Mouse (Mus musculus): Measurements from ENCODE around the gene Umodl1. TPM values are rescaled to one million over a fixed set of nuclear protein-coding genes. Genes with fewer than 3 reads are reported as not detected.

Gene Umodl1
- polyA plus RNA-seq, 1 experiment, result not detected

DNA sequence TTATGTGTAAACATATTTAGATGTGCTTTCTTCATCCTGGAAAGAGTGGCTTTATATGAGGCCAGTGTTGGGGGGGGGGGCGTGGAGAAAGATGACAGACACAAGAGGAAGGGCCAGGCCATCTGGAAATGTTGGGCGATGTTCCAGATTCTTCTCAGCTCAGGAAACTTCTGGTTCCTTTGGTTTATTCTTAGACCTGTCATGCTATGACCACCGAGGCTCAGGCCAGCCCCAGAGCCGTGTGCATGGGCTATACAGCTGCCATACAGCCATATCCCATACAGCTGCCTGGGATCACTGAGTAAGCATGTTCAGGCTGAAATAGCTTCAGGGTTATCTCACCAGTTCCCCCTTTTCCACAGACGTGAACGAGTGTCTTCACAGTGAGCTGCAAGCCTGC lies 18.9 kb downstream of the Umodl1 start:
- no peaks in the 10 kb centered on the region for H3K27me3 ChIP-seq (ENCODE audit: control insufficient read depth, insufficient read depth, insufficient read length)

DNA sequence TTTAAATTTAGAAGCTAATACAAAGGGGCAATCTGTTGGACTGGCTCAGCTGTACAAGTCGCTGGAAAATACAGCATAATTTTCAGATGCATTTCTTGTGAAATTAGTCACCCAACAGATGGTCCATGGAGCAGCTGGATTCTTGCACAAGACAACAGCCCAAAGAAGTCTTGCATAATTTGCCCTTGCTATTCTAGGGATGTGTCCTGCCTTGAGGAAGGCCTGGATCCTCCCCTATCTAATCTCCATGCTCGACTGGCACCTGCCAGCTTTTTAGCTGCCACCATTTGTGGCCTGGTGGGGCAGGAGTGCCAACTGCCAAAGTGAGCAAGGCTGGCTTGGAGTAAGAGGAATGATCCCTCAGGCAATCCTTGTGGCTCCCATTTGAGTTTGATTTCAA lies 22.9 kb downstream of the Umodl1 start:
- no peaks in the 10 kb centered on the region for H3K27me3 ChIP-seq (ENCODE audit: control insufficient read depth, insufficient read depth, insufficient read length)
- H3K79me2 ChIP-seq (ENCODE audit: control insufficient read depth, insufficient read depth), result no peaks in the 10 kb centered on the region
- H3K36me3 ChIP-seq (ENCODE audit: control insufficient read depth, insufficient read depth), result no peaks in the 10 kb centered on the region
- H3ac ChIP-seq (ENCODE audit: control insufficient read depth, insufficient read length, low read depth), result no peak overlapping the region
- H3K79me3 ChIP-seq (ENCODE audit: low read depth), result no peaks in the 10 kb centered on the region
- TF ChIP-seq CTCF (IDR thresholded peaks at IDR 0.05; ENCODE audit: control insufficient read depth, insufficient read depth, insufficient read length), result no peak
- TF ChIP-seq FOSL1 (IDR thresholded peaks at IDR 0.05; ENCODE audit: insufficient read depth, low read length, poor library complexity, severe bottlenecking), result no peak
- no peak for TF ChIP-seq MYOG (IDR thresholded peaks at IDR 0.05; ENCODE audit: control insufficient read depth, extremely low read depth, insufficient read length)
- no peak for TF ChIP-seq MYOD1 (IDR thresholded peaks at IDR 0.05; ENCODE audit: control insufficient read depth, insufficient read length, low read depth)
- TF ChIP-seq MAX (IDR thresholded peaks at IDR 0.05), result no peak
- no peak for TF ChIP-seq CEBPB (IDR thresholded peaks at IDR 0.05; ENCODE audit: low read depth)
- no peak overlapping the region for H3K4me3 ChIP-seq (ENCODE audit: insufficient read depth, poor library complexity, severe bottlenecking)

More for the DNA sequence above, 18.9 kb downstream of the Umodl1 start:
- no peak for TF ChIP-seq MAX (IDR thresholded peaks at IDR 0.05)
- TF ChIP-seq FOSL1 (IDR thresholded peaks at IDR 0.05; ENCODE audit: insufficient read depth, low read length, poor library complexity, severe bottlenecking), result no peak
- no peak for TF ChIP-seq CEBPB (IDR thresholded peaks at IDR 0.05; ENCODE audit: low read depth)
- TF ChIP-seq USF1 (IDR thresholded peaks at IDR 0.05; ENCODE audit: low read depth), result no peak
- no peak for TF ChIP-seq MYOG (IDR thresholded peaks at IDR 0.05; ENCODE audit: control insufficient read depth, extremely low read depth, insufficient read length)
- TF ChIP-seq MYOD1 (IDR thresholded peaks at IDR 0.05; ENCODE audit: control insufficient read depth, insufficient read length, low read depth), result no peak
- no peak for TF ChIP-seq CTCF (IDR thresholded peaks at IDR 0.05; ENCODE audit: control insufficient read depth, insufficient read depth, insufficient read length)
- Histone ChIP-seq H3K4me3 (ENCODE audit: insufficient read depth, poor library complexity, severe bottlenecking) (no peak overlapping the region), H3K79me3 (ENCODE audit: low read depth) (no peaks in the 10 kb centered on the region), H3ac (ENCODE audit: control insufficient read depth, insufficient read length, low read depth) (no peak overlapping the region), H3K36me3 (ENCODE audit: control insufficient read depth, insufficient read depth) (no peaks in the 10 kb centered on the region), H3K79me2 (ENCODE audit: control insufficient read depth, insufficient read depth) (no peaks in the 10 kb centered on the region)

DNA sequence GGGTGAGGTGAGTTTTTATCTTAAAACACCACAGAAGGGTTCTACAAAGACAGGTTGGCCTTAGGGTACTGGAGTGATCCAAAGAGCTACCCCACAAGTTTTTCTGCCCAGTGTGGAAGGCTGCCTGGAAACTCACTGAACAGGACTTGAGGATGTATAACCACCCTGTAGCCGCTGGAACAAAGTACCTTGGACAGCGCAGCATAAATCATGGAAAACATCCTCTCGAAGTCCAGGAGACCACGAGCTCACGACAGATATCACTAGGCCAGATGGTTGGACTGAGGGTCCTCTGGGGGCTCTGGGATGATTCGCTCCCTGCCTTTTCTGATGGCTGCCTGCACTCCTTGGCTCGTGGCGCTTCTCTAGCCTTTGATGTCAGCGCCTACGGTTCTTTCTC lies 24.1 kb downstream of the Umodl1 start:
- no peak for TF ChIP-seq MAX (IDR thresholded peaks at IDR 0.05)
- no peak for TF ChIP-seq CEBPB (IDR thresholded peaks at IDR 0.05; ENCODE audit: low read depth)
- no peak for TF ChIP-seq FOSL1 (IDR thresholded peaks at IDR 0.05; ENCODE audit: insufficient read depth, low read length, poor library complexity, severe bottlenecking)
- no peak for TF ChIP-seq MYOD1 (IDR thresholded peaks at IDR 0.05; ENCODE audit: control insufficient read depth, insufficient read length, low read depth)
- TF ChIP-seq USF1 (IDR thresholded peaks at IDR 0.05; ENCODE audit: low read depth), result no peak
- no peak for TF ChIP-seq MYOG (IDR thresholded peaks at IDR 0.05; ENCODE audit: control insufficient read depth, extremely low read depth, insufficient read length)
- TF ChIP-seq CTCF (IDR thresholded peaks at IDR 0.05; ENCODE audit: control insufficient read depth, insufficient read depth, insufficient read length), result no peak
- Histone ChIP-seq H3K79me2 (ENCODE audit: control insufficient read depth, insufficient read depth) (no peaks in the 10 kb centered on the region), H3K36me3 (ENCODE audit: control insufficient read depth, insufficient read depth) (no peaks in the 10 kb centered on the region), H3K79me3 (ENCODE audit: low read depth) (no peaks in the 10 kb centered on the region), H3K27me3 (ENCODE audit: control insufficient read depth, insufficient read depth, insufficient read length) (no peaks in the 10 kb centered on the region), H3ac (ENCODE audit: control insufficient read depth, insufficient read length, low read depth) (no peak overlapping the region), H3K4me3 (ENCODE audit: insufficient read depth, poor library complexity, severe bottlenecking) (no peak overlapping the region)

DNA sequence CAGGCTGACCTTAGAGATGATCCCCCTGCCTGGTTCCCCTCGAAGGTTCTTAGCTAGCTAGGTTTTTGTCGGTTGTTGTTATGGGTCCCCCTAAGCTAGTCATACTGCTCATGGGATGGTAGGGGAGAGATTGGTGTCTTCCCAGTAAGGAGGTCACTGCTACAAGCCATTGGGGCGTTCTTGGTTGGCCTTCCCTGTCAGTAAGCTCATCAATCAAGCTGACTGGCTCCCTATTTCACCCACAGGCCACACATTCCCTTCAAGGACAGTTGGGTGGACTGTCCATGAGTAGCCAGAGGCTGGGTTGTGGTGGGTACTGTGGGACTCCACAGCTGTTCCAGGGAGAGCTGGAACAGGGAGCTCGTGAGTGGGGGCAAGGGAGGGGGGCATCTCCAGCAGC lies 29.1 kb downstream of the Umodl1 start:
- Histone ChIP-seq H3K79me3 (ENCODE audit: low read depth) (no peaks in the 10 kb centered on the region), H3ac (ENCODE audit: control insufficient read depth, insufficient read length, low read depth) (no peak overlapping the region), H3K79me2 (ENCODE audit: control insufficient read depth, insufficient read depth) (no peaks in the 10 kb centered on the region), H3K4me3 (ENCODE audit: insufficient read depth, poor library complexity, severe bottlenecking) (no peak overlapping the region), H3K27me3 (ENCODE audit: control insufficient read depth, insufficient read depth, insufficient read length) (no peaks in the 10 kb centered on the region), H3K36me3 (ENCODE audit: control insufficient read depth, insufficient read depth) (no peaks in the 10 kb centered on the region)
- no peak for TF ChIP-seq FOSL1 (IDR thresholded peaks at IDR 0.05; ENCODE audit: insufficient read depth, low read length, poor library complexity, severe bottlenecking)
- TF ChIP-seq CEBPB (IDR thresholded peaks at IDR 0.05; ENCODE audit: low read depth), result no peak
- TF ChIP-seq MYOG (IDR thresholded peaks at IDR 0.05; ENCODE audit: control insufficient read depth, extremely low read depth, insufficient read length), result no peak
- TF ChIP-seq CTCF (IDR thresholded peaks at IDR 0.05; ENCODE audit: control insufficient read depth, insufficient read depth, insufficient read length), result no peak
- TF ChIP-seq USF1 (IDR thresholded peaks at IDR 0.05; ENCODE audit: low read depth), result no peak
- TF ChIP-seq MAX (IDR thresholded peaks at IDR 0.05), result no peak
- no peak for TF ChIP-seq MYOD1 (IDR thresholded peaks at IDR 0.05; ENCODE audit: control insufficient read depth, insufficient read length, low read depth)

DNA sequence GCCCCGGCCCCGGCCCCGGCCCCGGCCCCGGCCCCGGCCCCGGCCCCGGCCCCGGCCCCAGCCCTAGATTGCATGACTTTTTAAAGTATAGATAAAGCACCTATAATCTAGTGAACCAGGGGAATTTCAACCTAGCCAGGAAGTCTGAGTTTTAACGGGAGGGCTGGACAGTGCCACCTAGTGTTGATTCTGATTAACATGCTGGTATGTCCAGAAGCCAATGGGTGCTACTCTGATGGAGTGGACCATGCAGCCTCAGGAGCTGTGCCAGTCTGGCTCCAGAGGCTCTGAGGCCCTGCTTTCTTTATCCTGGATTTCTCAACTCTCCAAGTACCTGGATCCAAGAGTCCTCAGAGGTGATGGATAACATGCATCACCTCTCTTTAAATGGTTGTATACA lies 35.8 kb downstream of the Umodl1 start:
- TF ChIP-seq MYOG (IDR thresholded peaks at IDR 0.05; ENCODE audit: control insufficient read depth, extremely low read depth, insufficient read length), result no peak
- no peak for TF ChIP-seq CEBPB (IDR thresholded peaks at IDR 0.05; ENCODE audit: low read depth)
- no peak for TF ChIP-seq FOSL1 (IDR thresholded peaks at IDR 0.05; ENCODE audit: insufficient read depth, low read length, poor library complexity, severe bottlenecking)
- no peak for TF ChIP-seq MYOD1 (IDR thresholded peaks at IDR 0.05; ENCODE audit: control insufficient read depth, insufficient read length, low read depth)
- no peak for TF ChIP-seq CTCF (IDR thresholded peaks at IDR 0.05; ENCODE audit: control insufficient read depth, insufficient read depth, insufficient read length)
- TF ChIP-seq MAX (IDR thresholded peaks at IDR 0.05), result no peak
- TF ChIP-seq USF1 (IDR thresholded peaks at IDR 0.05; ENCODE audit: low read depth), result no peak
- no peak overlapping the region for H3K4me3 ChIP-seq (ENCODE audit: insufficient read depth, poor library complexity, severe bottlenecking)
- no peaks in the 10 kb centered on the region for H3K36me3 ChIP-seq (ENCODE audit: control insufficient read depth, insufficient read depth)
- H3K79me3 ChIP-seq (ENCODE audit: low read depth), result no peaks in the 10 kb centered on the region
- H3ac ChIP-seq (ENCODE audit: control insufficient read depth, insufficient read length, low read depth), result no peak overlapping the region
- H3K79me2 ChIP-seq (ENCODE audit: control insufficient read depth, insufficient read depth), result no peaks in the 10 kb centered on the region
- H3K27me3 ChIP-seq (ENCODE audit: control insufficient read depth, insufficient read depth, insufficient read length), result no peaks in the 10 kb centered on the region

DNA sequence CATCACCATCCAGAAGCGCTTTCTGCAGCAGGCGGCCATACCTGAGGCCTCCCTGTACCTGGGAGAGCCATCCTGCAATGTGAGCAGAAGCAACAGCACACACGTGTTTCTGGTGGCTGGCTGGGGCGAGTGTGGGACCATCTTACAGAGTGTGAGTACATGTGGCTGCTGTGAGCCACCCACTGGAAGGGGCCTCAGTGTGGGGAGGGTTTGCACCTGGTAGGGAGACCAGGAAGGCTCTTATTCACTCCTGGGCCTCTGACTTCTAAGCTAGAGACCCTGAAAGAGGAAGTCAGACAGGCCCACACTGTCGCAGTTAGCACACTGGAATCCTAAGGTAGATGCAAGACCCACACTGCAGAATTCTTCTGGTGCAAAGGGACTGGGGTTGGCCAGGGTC lies 41.9 kb downstream of the Umodl1 start:
- Histone ChIP-seq H3K79me3 (ENCODE audit: low read depth) (no peaks in the 10 kb centered on the region), H3K36me3 (ENCODE audit: control insufficient read depth, insufficient read depth) (no peaks in the 10 kb centered on the region), H3K27me3 (ENCODE audit: control insufficient read depth, insufficient read depth, insufficient read length) (no peaks in the 10 kb centered on the region), H3K4me3 (ENCODE audit: insufficient read depth, poor library complexity, severe bottlenecking) (no peak overlapping the region), H3K79me2 (ENCODE audit: control insufficient read depth, insufficient read depth) (no peaks in the 10 kb centered on the region), H3ac (ENCODE audit: control insufficient read depth, insufficient read length, low read depth) (no peak overlapping the region)
- no peak for TF ChIP-seq MAX (IDR thresholded peaks at IDR 0.05)
- no peak for TF ChIP-seq USF1 (IDR thresholded peaks at IDR 0.05; ENCODE audit: low read depth)
- TF ChIP-seq CEBPB (IDR thresholded peaks at IDR 0.05; ENCODE audit: low read depth), result no peak
- TF ChIP-seq MYOG (IDR thresholded peaks at IDR 0.05; ENCODE audit: control insufficient read depth, extremely low read depth, insufficient read length), result no peak
- no peak for TF ChIP-seq FOSL1 (IDR thresholded peaks at IDR 0.05; ENCODE audit: insufficient read depth, low read length, poor library complexity, severe bottlenecking)
- no peak for TF ChIP-seq MYOD1 (IDR thresholded peaks at IDR 0.05; ENCODE audit: control insufficient read depth, insufficient read length, low read depth)
- no peak for TF ChIP-seq CTCF (IDR thresholded peaks at IDR 0.05; ENCODE audit: control insufficient read depth, insufficient read depth, insufficient read length)

Data from C2C12 (cell line).